Mouse (Mus musculus): Measurements from ENCODE around the gene Kcnmb1.

Kcnmb1 gene

GRCm38 (mm10) chr11:33967708-33968107 is 4.9 kb downstream of the Kcnmb1 start:
- TF ChIP-seq CTCF (conservative IDR thresholded peaks at IDR 0.05; ENCODE audit: low read length), result no peak
- H3K9me3 ChIP-seq (ENCODE audit: low read length), result no peaks in the 10 kb centered on the region

GRCm38 (mm10) chr11:33969199-33969598 is 6.4 kb downstream of the Kcnmb1 start:
- no peaks in the 10 kb centered on the region for H3K4me1 ChIP-seq (replicated peaks; ENCODE audit: low read depth, low read length)
- no peaks in the 10 kb centered on the region for H3K36me3 ChIP-seq (ENCODE audit: insufficient read depth, low read length)
- H3K27me3 ChIP-seq (ENCODE audit: insufficient read depth, low read length), result peaks cover 9% of the 10 kb centered on the region; the same call in 1 of the 2 replicates
- H3K4me3 ChIP-seq (replicated peaks; ENCODE audit: low read length), result no peak overlapping the region
- H3K9me3 ChIP-seq (ENCODE audit: low read length), result no peaks in the 10 kb centered on the region
- TF ChIP-seq NANOG (IDR thresholded peaks at IDR 0.05; ENCODE audit: borderline replicate concordance, low read length), result no peak
- no peak for TF ChIP-seq CTCF (conservative IDR thresholded peaks at IDR 0.05; ENCODE audit: low read length)
- TF ChIP-seq POU5F1 (IDR thresholded peaks at IDR 0.05; ENCODE audit: borderline replicate concordance, low read length), result no peak

More at GRCm38 (mm10) chr11:33967708-33968107, 4.9 kb downstream of the Kcnmb1 start:
- no peaks in the 10 kb centered on the region for H3K36me3 ChIP-seq (ENCODE audit: insufficient read depth, low read length)
- H3K4me1 ChIP-seq (replicated peaks; ENCODE audit: low read depth, low read length), result 0 out of 2 replicates have a peak, but pooled peaks cover 3% of the 10 kb centered on the region
- no peak overlapping the region for H3K4me3 ChIP-seq (replicated peaks; ENCODE audit: low read length)
- H3K27me3 ChIP-seq (ENCODE audit: insufficient read depth, low read length), result peaks cover 9% of the 10 kb centered on the region; the same call in 1 of the 2 replicates

- no peaks in the 10 kb centered on the region for H3K36me3 ChIP-seq (ENCODE audit: insufficient read depth, low read length)
- TF ChIP-seq NANOG (IDR thresholded peaks at IDR 0.05; ENCODE audit: borderline replicate concordance, low read length), result no peak
- TF ChIP-seq POU5F1 (IDR thresholded peaks at IDR 0.05; ENCODE audit: borderline replicate concordance, low read length), result no peak
- TF ChIP-seq CTCF (conservative IDR thresholded peaks at IDR 0.05; ENCODE audit: low read length), result no peak
- peaks cover 9% of the 10 kb centered on the region; the same call in 1 of the 2 replicates for H3K27me3 ChIP-seq (ENCODE audit: insufficient read depth, low read length)
- no peaks in the 10 kb centered on the region for H3K4me1 ChIP-seq (replicated peaks; ENCODE audit: low read depth, low read length)
- no peak overlapping the region for H3K4me3 ChIP-seq (replicated peaks; ENCODE audit: low read length)
- H3K9me3 ChIP-seq (ENCODE audit: low read length), result no peaks in the 10 kb centered on the region
Observed at GRCm38 (mm10) chr11:33972114-33972513, 9.3 kb downstream of the Kcnmb1 start.

GRCm38 (mm10) chr11:33974341-33975040 is 11.7 kb downstream of the Kcnmb1 start:
- H3K4me3 ChIP-seq (replicated peaks; ENCODE audit: low read length), result no peak overlapping the region
- H3K4me1 ChIP-seq (replicated peaks; ENCODE audit: low read depth, low read length), result no peaks in the 10 kb centered on the region
- no peaks in the 10 kb centered on the region for H3K9me3 ChIP-seq (ENCODE audit: low read length)
- peaks cover 9% of the 10 kb centered on the region; the same call in 1 of the 2 replicates for H3K27me3 ChIP-seq (ENCODE audit: insufficient read depth, low read length)
- no peak for TF ChIP-seq POU5F1 (IDR thresholded peaks at IDR 0.05; ENCODE audit: borderline replicate concordance, low read length)
- TF ChIP-seq CTCF (conservative IDR thresholded peaks at IDR 0.05; ENCODE audit: low read length), result no peak
- TF ChIP-seq NANOG (IDR thresholded peaks at IDR 0.05; ENCODE audit: borderline replicate concordance, low read length), result no peak
- H3K36me3 ChIP-seq (ENCODE audit: insufficient read depth, low read length), result no peaks in the 10 kb centered on the region

- Histone ChIP-seq H3K36me3 (ENCODE audit: insufficient read depth, low read length) (no peaks in the 10 kb centered on the region), H3K9me3 (ENCODE audit: low read length) (no peaks in the 10 kb centered on the region), H3K4me1 (replicated peaks; ENCODE audit: low read depth, low read length) (no peaks in the 10 kb centered on the region), H3K27me3 (ENCODE audit: insufficient read depth, low read length) (peaks cover 6% of the 10 kb centered on the region; the same call in 1 of the 2 replicates), H3K4me3 (replicated peaks; ENCODE audit: low read length) (no peak overlapping the region)
- TF ChIP-seq CTCF (conservative IDR thresholded peaks at IDR 0.05; ENCODE audit: low read length), result no peak
- TF ChIP-seq NANOG (IDR thresholded peaks at IDR 0.05; ENCODE audit: borderline replicate concordance, low read length), result no peak
- no peak for TF ChIP-seq POU5F1 (IDR thresholded peaks at IDR 0.05; ENCODE audit: borderline replicate concordance, low read length)
Observed at GRCm38 (mm10) chr11:33975121-33975520, 12.3 kb downstream of the Kcnmb1 start.

- Histone ChIP-seq H3K9me3 (ENCODE audit: low read length) (no peaks in the 10 kb centered on the region), H3K36me3 (ENCODE audit: insufficient read depth, low read length) (no peaks in the 10 kb centered on the region), H3K4me3 (replicated peaks; ENCODE audit: low read length) (no peak overlapping the region), H3K4me1 (replicated peaks; ENCODE audit: low read depth, low read length) (no peaks in the 10 kb centered on the region), H3K27me3 (ENCODE audit: insufficient read depth, low read length) (no peaks in the 10 kb centered on the region)
- no peak for TF ChIP-seq CTCF (conservative IDR thresholded peaks at IDR 0.05; ENCODE audit: low read length)
- no peak for TF ChIP-seq NANOG (IDR thresholded peaks at IDR 0.05; ENCODE audit: borderline replicate concordance, low read length)
- no peak for TF ChIP-seq POU5F1 (IDR thresholded peaks at IDR 0.05; ENCODE audit: borderline replicate concordance, low read length)
Observed at GRCm38 (mm10) chr11:33980146-33980545, 17.3 kb downstream of the Kcnmb1 start.

GRCm38 (mm10) chr11:33986525-33986924 is 23.7 kb downstream of the Kcnmb1 start:
- TF ChIP-seq POU5F1 (IDR thresholded peaks at IDR 0.05; ENCODE audit: borderline replicate concordance, low read length) (no peak), NANOG (IDR thresholded peaks at IDR 0.05; ENCODE audit: borderline replicate concordance, low read length) (no peak), CTCF (conservative IDR thresholded peaks at IDR 0.05; ENCODE audit: low read length) (no peak)
- Histone ChIP-seq H3K9me3 (ENCODE audit: low read length) (no peaks in the 10 kb centered on the region), H3K4me3 (replicated peaks; ENCODE audit: low read length) (no peak overlapping the region), H3K4me1 (replicated peaks; ENCODE audit: low read depth, low read length) (no peaks in the 10 kb centered on the region), H3K36me3 (ENCODE audit: insufficient read depth, low read length) (no peaks in the 10 kb centered on the region), H3K27me3 (ENCODE audit: insufficient read depth, low read length) (peaks cover 3% of the 10 kb centered on the region; the same call in 1 of the 2 replicates)

GRCm38 (mm10) chr11:33990002-33990401 is 27.2 kb downstream of the Kcnmb1 start:
- Histone ChIP-seq H3K27me3 (ENCODE audit: insufficient read depth, low read length) (peaks cover 24% of the 10 kb centered on the region), H3K9me3 (ENCODE audit: low read length) (no peaks in the 10 kb centered on the region), H3K4me3 (replicated peaks; ENCODE audit: low read length) (no peak overlapping the region), H3K36me3 (ENCODE audit: insufficient read depth, low read length) (no peaks in the 10 kb centered on the region), H3K4me1 (replicated peaks; ENCODE audit: low read depth, low read length) (no peaks in the 10 kb centered on the region)
- TF ChIP-seq NANOG (IDR thresholded peaks at IDR 0.05; ENCODE audit: borderline replicate concordance, low read length) (no peak), POU5F1 (IDR thresholded peaks at IDR 0.05; ENCODE audit: borderline replicate concordance, low read length) (no peak), CTCF (conservative IDR thresholded peaks at IDR 0.05; ENCODE audit: low read length) (no peak)

- no peak for TF ChIP-seq NANOG (IDR thresholded peaks at IDR 0.05; ENCODE audit: borderline replicate concordance, low read length)
- TF ChIP-seq POU5F1 (IDR thresholded peaks at IDR 0.05; ENCODE audit: borderline replicate concordance, low read length), result no peak
- TF ChIP-seq CTCF (conservative IDR thresholded peaks at IDR 0.05; ENCODE audit: low read length), result no peak
- Histone ChIP-seq H3K4me3 (replicated peaks; ENCODE audit: low read length) (no peak within 1 kb of the TSS), H3K4me1 (replicated peaks; ENCODE audit: low read depth, low read length) (no peaks in the 10 kb centered on the region), H3K9me3 (ENCODE audit: low read length) (no peaks in the 10 kb centered on the region), H3K27me3 (ENCODE audit: insufficient read depth, low read length) (peaks cover 39% of the 10 kb centered on the region), H3K36me3 (ENCODE audit: insufficient read depth, low read length) (no peaks in the 10 kb centered on the region)
Observed at GRCm38 (mm10) chr11:33992938-33993337, 30.1 kb downstream of the Kcnmb1 start, which contains the start of gene Kcnip1. Gene Kcnip1, minus strand, starts transcription at chr11:33993152.

All from E14TG2a.4 (cell line).